Mouse (Mus musculus): ENCODE results near the gene Cox7a2l.

DNA sequence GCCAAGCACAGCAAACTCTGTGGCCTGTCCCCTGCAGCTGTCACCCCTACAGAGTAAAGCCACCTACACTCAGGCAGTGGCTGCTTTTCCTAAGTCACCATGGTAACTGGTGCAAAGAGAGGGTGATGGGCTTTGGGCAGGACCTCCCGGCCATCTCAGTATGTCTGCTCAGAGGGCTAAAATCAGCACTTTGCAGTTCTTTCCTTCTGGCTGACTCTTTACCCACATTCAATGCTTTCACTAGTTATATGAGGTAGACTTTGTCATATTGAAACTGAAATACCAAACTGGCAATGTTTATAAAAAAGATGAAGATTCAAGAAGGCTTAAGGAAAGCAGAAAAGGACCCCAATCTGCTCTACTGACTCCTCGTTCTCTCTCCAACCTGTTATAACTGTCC is 33.3 kb downstream of the Cox7a2l start:
- TF ChIP-seq HCFC1 (IDR thresholded peaks at IDR 0.05; ENCODE audit: borderline replicate concordance, insufficient read depth, low read length) (no peak), ZC3H11A (IDR thresholded peaks at IDR 0.05; ENCODE audit: borderline replicate concordance, low read depth, low read length) (no peak)
